Mouse (Mus musculus) midbrain, postnatal 0 days (tissue): ENCODE results near the gene Ccne1. TPM values are rescaled to one million over a fixed set of nuclear protein-coding genes. Genes with fewer than 3 reads are reported as not detected.

Experiments used
- ATAC-seq: fragments of 200-750 bp; cut with Nextera tagmentation; 2 replicates; pipeline ENCODE4 v1.8.0; 2017; ENCODE audit warnings: moderate number of reproducible peaks, mild to moderate bottlenecking, moderate TSS enrichment, moderate library complexity; ENCODE audit not compliant: low FRiP score
- DNase-seq: peaks from one replicate; pipeline ENCODE4 v3.0.0-alpha.2; 2015; ENCODE audit warnings: low spot score
- H3K27ac ChIP-seq: fragments of 300-500 bp; sonication (generic); 2 replicates; pipeline ENCODE4 v1.5.1; 2014; ENCODE audit warnings: low read depth, mild to moderate bottlenecking, low read length, mixed read lengths
- H3K27me3 ChIP-seq: fragments of 300-500 bp; sonication (generic); 2 replicates; pipeline ENCODE4 v1.6.1; 2014; ENCODE audit warnings: low read length, control low read depth, mixed read lengths; ENCODE audit not compliant: insufficient read depth
- H3K36me3 ChIP-seq: fragments of 300-500 bp; sonication (generic); 2 replicates; pipeline ENCODE4 v1.6.1; 2014; ENCODE audit warnings: low read length, control low read depth, mixed read lengths; ENCODE audit not compliant: insufficient read depth
- H3K4me1 ChIP-seq: fragments of 300-500 bp; sonication (generic); 2 replicates; pipeline ENCODE4 v1.6.1; 2014; ENCODE audit warnings: mild to moderate bottlenecking, control low read depth, antibody characterized with exemption, low read length, mixed read lengths; ENCODE audit not compliant: insufficient read depth
- H3K4me2 ChIP-seq: fragments of 300-500 bp; sonication (generic); 2 replicates; pipeline ENCODE4 v1.6.1; 2014; ENCODE audit warnings: low read depth, mild to moderate bottlenecking, low read length, mixed read lengths; ENCODE audit not compliant: poor library complexity, severe bottlenecking
- H3K4me3 ChIP-seq: fragments of 300-500 bp; sonication (generic); 2 replicates; pipeline ENCODE4 v1.5.1; 2014; ENCODE audit warnings: low read depth, mild to moderate bottlenecking, low read length, moderate library complexity
- H3K9ac ChIP-seq: fragments of 300-500 bp; sonication (generic); replicated peaks from 2 replicates; pipeline ENCODE4 v1.6.1; 2014; ENCODE audit warnings: mild to moderate bottlenecking, low read length, moderate library complexity, mixed read lengths; ENCODE audit not compliant: poor library complexity, severe bottlenecking
- H3K9me3 ChIP-seq: fragments of 300-500 bp; sonication (generic); 2 replicates; pipeline ENCODE4 v1.6.1; 2016; ENCODE audit warnings: low read length, control low read depth
- CTCF ChIP-seq: IDR thresholded peaks from 2 replicates; pipeline ENCODE4 v1.5.1; 2016; ENCODE audit warnings: antibody characterized with exemption, mild to moderate bottlenecking
- WGBS: fragments of 180-500 bp; shearing (Covaris S2); extraction: QIAGEN DNeasy Blood & Tissue Kit; methylation state at CpG from one replicate; pipeline ENCODE4 v1.1.7; 2014; 5-methylcytosine and 5-hydroxymethylcytosine counted together
- polyA plus RNA-seq: library from polyadenylated mRNA; unstranded; fragments of >200 nt; fragmentation: Nextera tagmentation; extraction: Ambion mirVana; gene quantifications from 2 replicates; pipeline ENCODE4 v1.2.1, GENCODE M21; 2015
- total RNA-seq: library from RNA; depleted of rRNA; stranded (reverse); fragments of >200 nt; gene quantifications from 2 replicates; pipeline ENCODE4 v1.2.3, GENCODE M21; 2014; rRNA removed

The Ccne1 gene
- total and polyA plus RNA-seq, 2 experiments from 2014 or later: 9.5 to 13.2 TPM

GRCm38 (mm10) chr7:38054246-38054645, 53.1 kb downstream of the Ccne1 start:
- no peak for ATAC-seq
- H3K27ac ChIP-seq: no peak overlapping the region
- H3K4me3 ChIP-seq: no peak overlapping the region
- no peaks in the 10 kb centered on the region for H3K9me3 ChIP-seq
- no peaks in the 10 kb centered on the region for H3K36me3 ChIP-seq
- WGBS: 85% methylated on average over 9 of the region's 9 CpGs
- no peak overlapping the region for H3K9ac ChIP-seq
- no peak for TF ChIP-seq CTCF
- peaks cover 2% of the 10 kb centered on the region; the same call in 1 of the 2 replicates for H3K4me1 ChIP-seq
- H3K4me2 ChIP-seq: no peak overlapping the region
- no peak for DNase-seq
- H3K27me3 ChIP-seq: no peaks in the 10 kb centered on the region

Other genes with a start within 250 kb of the Ccne1 start
- 31.7 and 38.2 TPM in 2 replicates for gene Uri1, start 84.0 kb downstream of the Ccne1 start, total RNA-seq
- gene Uri1, start 84.0 kb downstream of the Ccne1 start, polyA plus RNA-seq: 36.1 and 38.4 TPM in 2 replicates
- 44.0 and 44.2 TPM in 2 replicates for gene 1600014C10Rik, start 75.7 kb upstream of the Ccne1 start, total RNA-seq
- gene 1600014C10Rik, start 75.7 kb upstream of the Ccne1 start, polyA plus RNA-seq: 30.3 and 35.2 TPM in 2 replicates
- gene Plekhf1, start 120.5 kb upstream of the Ccne1 start, total RNA-seq: 0.38 and 0.77 TPM in 2 replicates
- gene Plekhf1, start 120.5 kb upstream of the Ccne1 start, polyA plus RNA-seq: 0.46 and 0.58 TPM in 2 replicates
- 60.2 and 71.6 TPM in 2 replicates for gene Pop4, start 163.9 kb upstream of the Ccne1 start, total RNA-seq
- gene Pop4, start 163.9 kb upstream of the Ccne1 start, polyA plus RNA-seq: 72.0 and 73.1 TPM in 2 replicates